Mouse (Mus musculus) lung, embryonic 16.5 days (tissue): ENCODE measurements around the gene Rfx7. TPM values are rescaled to one million over a fixed set of nuclear protein-coding genes. Genes with fewer than 3 reads are reported as not detected.
"Not testable (repeated sequence)": the region's sequence is repeated elsewhere in the genome, so short reads cannot be mapped to it uniquely, and the experiment has no call there.

ENCODE experiments used
- ATAC-seq: fragments of 200-750 bp; cut with Nextera tagmentation; 2 replicates; pipeline ENCODE4 v1.8.0; 2017; ENCODE audit warnings: low read depth, mild to moderate bottlenecking, moderate library complexity
- H3K27ac ChIP-seq: fragments of 300-500 bp; sonication (generic); 2 replicates; pipeline ENCODE4 v1.5.1; 2014; ENCODE audit warnings: mild to moderate bottlenecking, control low read depth, low read length
- H3K27me3 ChIP-seq: fragments of 300-500 bp; sonication (generic); 2 replicates; pipeline ENCODE4 v1.6.1; 2014; ENCODE audit warnings: low read depth, low read length, mixed read lengths; ENCODE audit not compliant: control insufficient read depth, insufficient read depth
- H3K36me3 ChIP-seq: fragments of 300-500 bp; sonication (generic); 2 replicates; pipeline ENCODE4 v1.6.1; 2014; ENCODE audit warnings: low read length; ENCODE audit not compliant: control insufficient read depth, insufficient read depth
- H3K4me1 ChIP-seq: fragments of 300-500 bp; sonication (generic); replicated peaks from 2 replicates; pipeline ENCODE4 v1.6.1; 2014; ENCODE audit warnings: low read length, mixed read lengths; ENCODE audit not compliant: control insufficient read depth, insufficient read depth
- H3K4me2 ChIP-seq: fragments of 300-500 bp; sonication (generic); 2 replicates; pipeline ENCODE4 v1.6.1; 2014; ENCODE audit warnings: low read depth, low read length, control low read depth
- H3K4me3 ChIP-seq: fragments of 300-500 bp; sonication (generic); 2 replicates; pipeline ENCODE4 v1.5.1; 2014; ENCODE audit warnings: mild to moderate bottlenecking, low read length, control low read depth
- H3K9ac ChIP-seq: fragments of 300-500 bp; sonication (generic); 2 replicates; pipeline ENCODE4 v1.6.1; 2014; ENCODE audit warnings: low read length, control low read depth
- H3K9me3 ChIP-seq: fragments of 300-500 bp; sonication (generic); 2 replicates; pipeline ENCODE4 v1.6.1; 2016; ENCODE audit warnings: low read length; ENCODE audit not compliant: control insufficient read depth
- WGBS: fragments of 180-500 bp; shearing (Covaris S2); extraction: QIAGEN DNeasy Blood & Tissue Kit; methylation state at CpG from one replicate; pipeline ENCODE4 v1.1.7; 2014; 5-methylcytosine and 5-hydroxymethylcytosine counted together
- polyA plus RNA-seq: library from polyadenylated mRNA; unstranded; fragments of >200 nt; fragmentation: Nextera tagmentation; extraction: Ambion mirVana; gene quantifications from 2 replicates; pipeline ENCODE4 v1.2.1, GENCODE M21; 2015

The Rfx7 gene
- polyA plus RNA-seq, 1 experiment from 2014 or later: 8.1 TPM

DNA sequence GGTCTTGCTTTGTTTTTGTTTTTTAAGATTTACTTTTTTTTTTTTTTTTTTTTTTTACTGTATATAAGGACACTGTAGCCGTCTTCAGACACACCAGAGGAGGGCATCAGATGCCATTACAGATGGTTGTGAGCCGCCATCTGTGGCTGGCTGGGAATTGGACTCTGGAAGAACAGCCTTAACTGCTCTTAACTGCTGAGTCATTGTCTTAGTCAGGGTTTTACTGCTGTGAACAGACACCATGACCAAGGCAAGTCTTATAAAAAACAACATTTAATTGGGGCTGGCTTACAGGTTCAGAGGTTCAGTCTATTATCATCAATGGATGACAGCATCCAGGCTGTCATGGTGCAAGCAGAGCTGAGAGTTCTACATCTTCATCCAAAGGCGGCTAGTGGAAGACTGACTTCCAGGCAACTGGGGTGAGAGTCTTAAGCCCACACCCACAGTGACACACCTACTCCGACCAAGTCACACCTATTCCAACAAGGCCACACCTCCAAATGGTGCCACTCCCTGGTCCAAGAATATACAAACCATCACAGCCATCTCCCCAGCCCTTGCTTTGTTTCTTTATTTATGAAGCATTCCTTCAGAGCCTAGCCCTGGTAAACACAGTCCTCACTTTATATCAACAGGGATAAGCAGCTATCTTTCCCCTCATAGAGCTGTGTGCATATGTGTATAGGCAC is 110.9 kb downstream of the Rfx7 start:
- not testable (repeated sequence) for H3K9ac ChIP-seq, H3K27me3 ChIP-seq, H3K36me3 ChIP-seq, H3K9me3 ChIP-seq, H3K27ac ChIP-seq, H3K4me3 ChIP-seq, H3K4me2 ChIP-seq, ATAC-seq
- H3K4me1 ChIP-seq: peaks cover 32% of the 10 kb centered on the region
- WGBS: 90% methylated on average over 4 of the region's 4 CpGs

DNA sequence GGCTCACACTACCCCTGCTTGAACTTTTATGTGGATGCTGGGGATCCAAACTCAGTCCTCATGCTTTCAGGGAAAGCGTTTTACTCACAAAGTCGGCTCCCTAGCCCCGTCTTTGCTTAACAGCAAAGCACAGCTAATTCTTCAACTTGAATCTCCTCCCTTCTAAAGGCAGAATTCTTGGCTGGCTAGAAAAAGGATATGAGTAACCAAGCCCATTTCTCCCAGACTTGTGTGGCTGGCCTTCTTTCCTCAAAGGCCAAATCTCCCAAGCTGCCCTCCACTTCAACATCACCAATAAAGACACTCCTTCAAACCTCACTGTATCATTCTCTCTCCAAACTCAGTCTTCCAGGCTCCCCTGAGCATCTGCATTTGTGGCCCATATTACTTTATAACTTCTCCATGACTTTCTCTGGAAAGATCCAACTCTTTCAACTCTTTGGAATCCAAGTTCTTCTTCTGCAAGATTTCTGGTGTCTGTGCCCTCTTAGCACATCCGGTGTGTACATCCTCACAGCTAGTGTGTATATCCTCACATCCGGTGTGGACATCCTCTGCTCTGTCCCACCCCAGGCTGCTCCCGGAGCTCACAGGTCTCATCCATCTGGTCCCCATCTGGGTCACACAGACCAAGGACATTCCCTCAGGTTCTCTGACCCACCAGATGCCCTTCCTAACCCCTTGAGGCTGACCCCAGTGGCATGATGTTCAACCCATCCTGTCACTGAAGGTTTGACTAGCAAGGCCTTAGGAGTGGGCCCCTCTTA is 111.8 kb downstream of the Rfx7 start:
- WGBS: 65% methylated on average over 6 of the region's 6 CpGs
- Histone ChIP-seq H3K4me1 (peaks cover 32% of the 10 kb centered on the region), H3K9me3 (no peaks in the 10 kb centered on the region)

DNA sequence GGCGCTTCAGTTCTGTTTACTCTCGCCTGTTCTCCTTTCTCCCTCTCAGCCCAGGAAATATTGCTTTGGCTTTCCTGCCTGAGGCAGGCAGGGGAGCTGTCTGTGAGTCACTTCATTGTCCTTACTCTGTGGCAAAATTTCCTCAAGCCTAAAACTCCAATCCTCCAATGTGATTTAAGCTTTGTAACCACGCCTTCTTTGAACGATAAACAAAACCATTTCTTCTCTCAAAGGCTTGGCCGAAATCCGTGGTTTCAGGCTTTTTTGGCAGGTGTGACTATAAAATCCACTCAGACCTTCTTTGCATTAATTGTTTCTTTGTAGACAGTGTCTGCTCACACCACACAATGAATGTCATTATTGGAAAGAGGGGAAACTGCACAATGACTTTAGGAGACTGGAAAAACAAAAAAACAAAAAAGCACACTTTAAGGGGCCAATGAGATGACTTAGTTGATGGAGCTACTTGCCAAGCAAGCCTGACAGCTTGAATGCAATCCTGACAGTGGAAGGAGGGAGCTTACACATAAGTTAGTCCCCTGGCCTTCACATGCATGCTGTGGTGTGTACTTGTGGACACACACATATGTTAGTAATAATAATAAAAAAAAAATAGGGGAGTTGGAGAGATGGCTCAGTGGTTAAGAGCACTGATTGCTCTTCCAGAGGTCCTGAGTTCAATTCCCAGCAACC is 112.5 kb downstream of the Rfx7 start:
- Histone ChIP-seq H3K36me3 (no peaks in the 10 kb centered on the region), H3K4me2 (no peak overlapping the region), H3K27ac (peak overlapping the region; percentile 85), H3K9me3 (no peaks in the 10 kb centered on the region), H3K27me3 (no peaks in the 10 kb centered on the region), H3K4me1 (peaks cover 26% of the 10 kb centered on the region), H3K9ac (0 out of 2 replicates have a peak overlapping the region, but pooled peaks have one; percentile 13), H3K4me3 (no peak overlapping the region)
- 20% methylated on average over 6 of the region's 6 CpGs for WGBS
- no peak for ATAC-seq

More for the DNA sequence above, 111.8 kb downstream of the Rfx7 start:
- Histone ChIP-seq H3K9ac (0 out of 2 replicates have a peak overlapping the region, but pooled peaks have one; percentile 13), H3K4me2 (no peak overlapping the region), H3K4me3 (no peak overlapping the region), H3K27ac (peak overlapping the region; percentile 85), H3K36me3 (no peaks in the 10 kb centered on the region), H3K27me3 (no peaks in the 10 kb centered on the region)
- ATAC-seq: no peak

DNA sequence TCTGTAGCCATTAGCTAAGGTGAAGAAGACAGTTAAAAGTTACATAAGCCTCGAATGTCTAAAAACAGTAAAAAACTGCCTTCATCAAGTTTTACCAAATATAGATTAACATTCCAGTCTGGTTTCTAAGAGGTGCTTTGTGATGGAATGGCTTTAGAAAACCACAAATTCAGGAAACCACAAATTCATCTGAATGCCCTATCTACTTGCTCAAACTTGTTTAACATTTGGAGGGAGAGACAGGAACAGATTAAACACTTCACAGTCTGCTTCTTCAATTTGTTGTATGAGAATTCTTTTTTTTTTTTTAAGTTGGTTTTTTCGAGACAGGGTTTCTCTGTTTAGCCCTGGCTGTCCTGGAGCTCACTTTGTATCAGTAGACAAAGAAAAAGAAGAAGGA is 117.7 kb downstream of the Rfx7 start:
- whole genome bisulfite sequencing: 14% methylated on average over 2 of the region's 2 CpGs
- ATAC-seq: no peak
- H3K4me3 ChIP-seq: no peak overlapping the region
- no peak overlapping the region for H3K9ac ChIP-seq
- H3K36me3 ChIP-seq: no peaks in the 10 kb centered on the region
- H3K9me3 ChIP-seq: no peaks in the 10 kb centered on the region
- H3K4me2 ChIP-seq: no peak overlapping the region
- H3K4me1 ChIP-seq: peaks cover 16% of the 10 kb centered on the region
- no peaks in the 10 kb centered on the region for H3K27me3 ChIP-seq
- no peak overlapping the region for H3K27ac ChIP-seq

DNA sequence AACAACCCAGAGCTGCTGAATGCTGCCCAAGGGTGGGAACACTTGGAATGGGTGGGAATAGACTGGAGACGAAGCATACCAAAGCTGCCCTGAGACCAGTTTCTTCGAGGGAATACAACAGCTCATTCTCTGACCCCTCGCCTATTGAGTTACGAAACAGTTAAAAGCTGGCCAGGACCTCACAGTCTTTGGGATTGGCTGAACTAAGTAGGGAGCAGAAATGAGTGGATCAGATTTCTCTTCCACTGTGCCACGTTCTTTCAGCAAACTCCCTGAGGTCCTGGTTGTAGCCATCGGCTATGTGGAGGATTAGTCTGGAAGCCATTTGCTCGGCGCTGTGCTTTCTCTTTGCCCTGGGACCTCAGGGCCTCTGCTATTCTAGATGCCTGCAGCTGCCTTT is 120.9 kb downstream of the Rfx7 start:
- WGBS: 5% methylated on average over 8 of the region's 8 CpGs
- no peaks in the 10 kb centered on the region for H3K9me3 ChIP-seq
- ATAC-seq: peak; percentile 91
- no peaks in the 10 kb centered on the region for H3K27me3 ChIP-seq
- peaks cover 18% of the 10 kb centered on the region for H3K4me1 ChIP-seq
- H3K36me3 ChIP-seq: no peaks in the 10 kb centered on the region
- no peak overlapping the region for H3K4me3 ChIP-seq
- peak overlapping the region; percentile 38 for H3K4me2 ChIP-seq
- H3K27ac ChIP-seq: peak overlapping the region; percentile 80
- peak overlapping the region; percentile 0; the same call in 1 of the 2 replicates for H3K9ac ChIP-seq

DNA sequence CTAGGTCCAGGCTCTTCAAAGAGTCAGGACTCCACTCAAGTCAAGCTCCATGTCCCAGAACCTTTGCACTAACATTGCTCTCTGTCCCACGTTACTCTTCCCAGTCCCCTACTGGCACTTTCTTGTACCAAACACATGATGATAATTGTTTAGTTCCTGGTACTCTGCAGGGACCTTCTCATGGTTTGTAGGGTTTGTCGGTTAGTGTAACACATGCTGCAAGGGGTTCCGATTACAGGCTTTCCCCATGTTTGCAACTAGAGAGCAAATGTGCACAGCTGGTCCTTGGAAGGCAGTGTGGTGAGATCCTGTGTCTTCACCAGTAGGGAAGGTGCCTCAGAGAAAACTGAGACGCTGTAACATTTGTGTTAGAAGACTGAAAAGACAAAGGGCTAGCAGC is 121.5 kb downstream of the Rfx7 start:
- Histone ChIP-seq H3K4me2 (peak overlapping the region; percentile 38), H3K27ac (peak overlapping the region; percentile 80), H3K4me3 (no peak overlapping the region), H3K9me3 (no peaks in the 10 kb centered on the region), H3K36me3 (no peaks in the 10 kb centered on the region), H3K4me1 (peaks cover 18% of the 10 kb centered on the region), H3K27me3 (no peaks in the 10 kb centered on the region), H3K9ac (peak overlapping the region; percentile 0; the same call in 1 of the 2 replicates)
- WGBS: 21% methylated on average over 4 of the region's 4 CpGs
- peak; percentile 13; the same call in 1 of the 2 replicates for ATAC-seq

DNA sequence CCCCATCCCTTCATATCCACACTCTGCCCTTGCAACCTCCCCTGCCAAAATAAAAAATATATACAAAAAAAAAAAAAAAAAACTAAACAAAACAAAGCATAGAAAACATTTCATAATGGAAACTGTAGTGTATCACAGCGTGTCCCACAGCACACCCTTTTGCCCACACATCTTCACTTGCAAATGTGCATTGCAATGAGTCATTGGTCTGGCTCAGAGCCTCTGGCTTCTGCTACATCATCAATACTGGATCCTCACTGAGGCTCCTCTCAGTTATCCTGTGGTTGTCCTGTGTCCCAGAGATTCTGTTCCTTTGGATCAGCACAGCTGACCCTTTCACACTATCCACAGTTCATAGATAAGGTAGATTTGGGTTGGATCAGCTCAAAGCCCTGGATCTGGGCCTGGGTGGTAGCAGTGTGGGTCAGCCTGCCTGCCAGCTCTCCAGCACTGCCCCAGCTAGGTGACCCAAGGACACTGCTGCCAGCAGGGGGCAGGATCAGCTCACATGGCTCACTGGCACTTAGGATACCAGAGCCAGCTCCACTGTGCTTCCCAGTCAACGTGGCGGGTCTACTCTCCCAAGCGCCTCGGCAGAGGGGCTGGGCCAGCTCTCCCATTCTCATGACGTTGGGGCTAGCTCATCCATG is 122.7 kb downstream of the Rfx7 start:
- H3K27me3 ChIP-seq: no peaks in the 10 kb centered on the region
- ATAC-seq: peak; percentile 14; the same call in 1 of the 2 replicates
- H3K27ac ChIP-seq: no peak overlapping the region
- no peak overlapping the region for H3K4me3 ChIP-seq
- peaks cover 18% of the 10 kb centered on the region for H3K4me1 ChIP-seq
- no peak overlapping the region for H3K4me2 ChIP-seq
- no peak overlapping the region for H3K9ac ChIP-seq
- WGBS: 67% methylated on average over 6 of the region's 6 CpGs
- no peaks in the 10 kb centered on the region for H3K9me3 ChIP-seq
- H3K36me3 ChIP-seq: no peaks in the 10 kb centered on the region

DNA sequence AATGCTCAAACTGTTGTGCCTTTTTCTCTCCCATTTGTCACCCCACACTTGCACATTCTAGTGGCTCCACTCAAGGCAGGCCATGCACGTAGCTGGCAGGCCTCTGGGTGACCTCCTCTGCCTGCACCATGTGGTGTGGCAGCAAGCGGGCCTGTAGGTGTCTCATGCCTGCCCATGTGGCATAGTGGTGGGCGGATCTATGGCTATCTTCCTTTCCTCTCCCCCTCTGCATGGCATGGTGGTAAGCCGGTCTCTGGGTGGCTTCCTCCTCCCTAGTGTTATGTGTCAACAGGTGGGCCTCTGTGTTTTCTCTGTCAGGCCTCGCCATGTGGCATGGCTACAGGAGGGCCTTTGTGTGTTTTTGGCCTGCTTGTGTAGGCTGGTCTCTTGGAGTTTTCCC is 123.6 kb downstream of the Rfx7 start:
- no peak overlapping the region for H3K9ac ChIP-seq
- no peak for ATAC-seq

More for the DNA sequence above, 123.6 kb downstream of the Rfx7 start:
- Histone ChIP-seq H3K4me1 (peaks cover 18% of the 10 kb centered on the region), H3K4me2 (no peak overlapping the region), H3K27ac (no peak overlapping the region), H3K9me3 (no peaks in the 10 kb centered on the region), H3K27me3 (no peaks in the 10 kb centered on the region), H3K4me3 (no peak overlapping the region), H3K36me3 (no peaks in the 10 kb centered on the region)
- WGBS: 65% methylated on average over 5 of the region's 5 CpGs
